Mouse (Mus musculus) liver, embryonic 15.5 days (tissue): ENCODE results near the gene Ttbk2. TPM values are rescaled to one million over a fixed set of nuclear protein-coding genes. Genes with fewer than 3 reads are reported as not detected.

Source experiments
- ATAC-seq: fragments of 200-750 bp; cut with Nextera tagmentation; 2 replicates; pipeline ENCODE4 v1.8.0; 2017; ENCODE audit warnings: moderate number of reproducible peaks, mild to moderate bottlenecking, moderate library complexity; ENCODE audit not compliant: insufficient read depth
- H3K27ac ChIP-seq: fragments of 300-500 bp; sonication (generic); replicated peaks from 2 replicates; pipeline ENCODE4 v1.5.1; 2015; ENCODE audit warnings: mild to moderate bottlenecking, inconsistent platforms
- H3K27me3 ChIP-seq: fragments of 300-500 bp; sonication (generic); 2 replicates; pipeline ENCODE4 v1.6.1; 2015; ENCODE audit warnings: mild to moderate bottlenecking, inconsistent platforms
- H3K36me3 ChIP-seq: fragments of 300-500 bp; sonication (generic); replicated peaks from 2 replicates; pipeline ENCODE4 v1.6.1; 2015; ENCODE audit warnings: moderate library complexity, mild to moderate bottlenecking, inconsistent platforms
- H3K4me1 ChIP-seq: fragments of 300-500 bp; sonication (generic); replicated peaks from 2 replicates; pipeline ENCODE4 v1.6.1; 2015; ENCODE audit warnings: inconsistent platforms
- H3K4me2 ChIP-seq: fragments of 300-500 bp; sonication (generic); 2 replicates; pipeline ENCODE4 v1.6.1; 2015; ENCODE audit warnings: moderate library complexity, mild to moderate bottlenecking, inconsistent platforms
- H3K4me3 ChIP-seq: fragments of 300-500 bp; sonication (generic); replicated peaks from 2 replicates; pipeline ENCODE4 v1.5.1; 2015; ENCODE audit warnings: mild to moderate bottlenecking, inconsistent platforms
- H3K9ac ChIP-seq: fragments of 300-500 bp; sonication (generic); 2 replicates; pipeline ENCODE4 v1.6.1; 2015; ENCODE audit warnings: moderate library complexity, mild to moderate bottlenecking, inconsistent platforms
- H3K9me3 ChIP-seq: fragments of 300-500 bp; sonication (generic); replicated peaks from 2 replicates; pipeline ENCODE4 v1.6.1; 2016; ENCODE audit warnings: inconsistent platforms
- WGBS: fragments of 180-500 bp; shearing (Covaris S2); methylation state at CpG from one replicate; pipeline ENCODE4 v1.1.7; 2015; ENCODE audit warnings: mixed read lengths; ENCODE audit not compliant: insufficient replicate concordance; 5-methylcytosine and 5-hydroxymethylcytosine counted together
- polyA plus RNA-seq: library from polyadenylated mRNA; unstranded; fragments of >200 nt; fragmentation: Nextera tagmentation; extraction: Ambion mirVana; gene quantifications from 2 replicates; pipeline ENCODE4 v1.2.1, GENCODE M21; 2015

Gene Ttbk2
- polyA plus RNA-seq, 1 experiment from 2014 or later, result 0.69 TPM

DNA sequence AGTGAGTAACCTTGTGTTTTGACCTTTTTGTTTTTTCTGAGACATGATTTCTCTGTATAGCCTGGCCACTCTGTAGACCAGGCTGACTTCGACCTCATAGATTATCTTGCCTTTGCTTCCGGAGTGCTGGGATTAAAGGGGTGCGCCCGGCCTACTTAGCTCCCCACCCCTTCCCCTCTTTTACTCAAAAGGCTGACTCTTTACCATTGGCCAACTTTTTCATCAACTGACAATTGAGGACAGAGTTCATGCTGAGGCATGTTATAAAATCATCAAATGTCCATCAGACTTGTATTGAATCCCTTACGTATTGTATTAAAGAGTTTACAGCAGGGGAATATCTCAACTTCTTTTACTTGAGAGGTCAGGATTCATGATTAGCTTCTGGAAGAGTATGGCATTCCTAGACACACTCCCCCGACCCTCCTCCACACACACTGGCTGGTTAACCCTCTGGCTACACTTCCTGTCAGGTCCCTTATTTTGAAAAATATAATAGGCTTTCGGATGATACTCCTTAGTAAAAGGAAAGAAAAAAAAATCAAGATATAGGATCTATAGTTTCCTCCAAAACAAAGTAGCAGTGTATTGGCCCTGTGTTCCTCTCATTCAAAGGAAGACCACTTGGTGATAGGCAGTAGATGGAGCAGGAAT is 118.4 kb downstream of the Ttbk2 start:
- Histone ChIP-seq H3K4me1 (peaks cover 43% of the 10 kb centered on the region), H3K4me2 (peak overlapping the region; percentile 94), H3K9ac (peak overlapping the region; percentile 12; the same call in 1 of the 2 replicates), H3K4me3 (peak overlapping the region; percentile 94), H3K27me3 (no peaks in the 10 kb centered on the region), H3K9me3 (no peaks in the 10 kb centered on the region), H3K36me3 (peaks cover 27% of the 10 kb centered on the region), H3K27ac (peak overlapping the region; percentile 95)
- ATAC-seq, result peak; percentile 16
- 23% methylated on average over 7 of the region's 7 CpGs for WGBS

DNA sequence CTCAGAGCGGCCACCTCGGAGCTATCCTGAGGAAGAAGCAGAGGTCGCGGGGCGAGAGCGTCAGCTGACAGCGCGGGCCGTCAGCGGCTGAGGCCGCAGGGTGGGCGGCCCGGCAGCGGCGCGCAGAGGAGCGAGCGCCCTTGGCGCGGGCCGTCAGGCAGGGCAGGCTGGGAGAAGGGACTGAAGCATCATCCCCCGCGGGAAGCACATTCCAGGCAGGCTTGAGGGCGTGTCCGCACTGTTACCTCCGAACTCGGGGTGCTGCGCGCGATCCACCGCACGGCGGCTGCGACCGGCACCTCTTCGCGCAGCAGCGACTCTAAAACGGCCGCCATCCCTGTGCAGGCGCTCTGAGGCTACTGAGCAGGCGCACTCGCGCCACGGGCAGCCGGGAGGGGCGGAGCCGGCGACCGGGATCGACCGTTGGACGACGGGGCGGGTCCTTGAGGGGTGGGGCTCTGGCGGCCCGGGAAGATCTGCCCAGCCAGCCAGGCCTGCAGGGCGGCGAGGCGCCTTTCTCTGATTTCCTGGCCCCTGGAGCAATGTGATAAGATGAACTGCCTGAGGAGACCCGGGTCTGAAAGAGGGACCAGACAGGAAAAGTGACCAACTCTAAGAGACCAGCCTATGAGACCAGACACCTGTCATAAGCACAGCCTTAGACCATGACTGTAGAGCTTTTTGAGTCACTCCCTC is 119.1 kb downstream of the Ttbk2 start:
- Histone ChIP-seq H3K4me1 (peaks cover 45% of the 10 kb centered on the region), H3K36me3 (peaks cover 34% of the 10 kb centered on the region)
- under 1% methylated on average over 61 of the region's 61 CpGs for WGBS

DNA sequence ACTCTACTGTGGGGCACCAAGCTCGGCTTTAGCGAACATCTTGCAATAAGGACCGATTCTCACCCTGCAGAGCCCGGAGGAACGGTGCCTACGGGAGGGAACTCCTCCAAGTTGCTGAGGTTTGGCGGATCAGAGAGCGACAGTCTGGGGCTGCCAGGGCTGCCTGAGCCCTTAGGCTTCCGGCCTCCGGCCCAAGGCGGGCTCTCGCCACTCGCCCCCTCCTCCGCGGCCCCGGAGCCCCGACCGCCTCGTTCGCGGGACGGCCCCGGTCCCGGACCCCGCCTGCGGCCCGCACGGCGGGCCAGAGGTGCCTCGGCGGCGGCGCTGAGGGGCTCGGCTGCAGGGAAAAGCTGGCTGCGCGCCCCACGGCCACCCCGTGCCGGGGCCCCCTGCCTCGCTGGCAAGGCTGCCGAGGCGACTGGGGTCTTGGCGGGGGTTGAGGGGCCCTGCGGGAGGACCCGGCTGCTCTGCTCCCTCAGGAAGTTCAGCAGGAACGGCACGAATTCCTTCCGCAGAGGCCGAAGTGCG is 119.7 kb downstream of the Ttbk2 start:
- Histone ChIP-seq H3K27ac (peak overlapping the region; percentile 95), H3K4me2 (peak overlapping the region; percentile 94), H3K36me3 (peaks cover 40% of the 10 kb centered on the region), H3K9ac (peak overlapping the region; percentile 94), H3K27me3 (no peaks in the 10 kb centered on the region), H3K9me3 (no peaks in the 10 kb centered on the region), H3K4me3 (peak overlapping the region; percentile 94), H3K4me1 (peaks cover 46% of the 10 kb centered on the region)
- peak; percentile 30 for ATAC-seq
- under 1% methylated on average over 50 of the region's 50 CpGs for WGBS

More for the DNA sequence above, 119.1 kb downstream of the Ttbk2 start:
- H3K27me3 ChIP-seq, result no peaks in the 10 kb centered on the region
- peak overlapping the region; percentile 94 for H3K9ac ChIP-seq
- peak overlapping the region; percentile 95 for H3K27ac ChIP-seq
- peak overlapping the region; percentile 94 for H3K4me3 ChIP-seq
- H3K9me3 ChIP-seq, result no peaks in the 10 kb centered on the region
- peak overlapping the region; percentile 94 for H3K4me2 ChIP-seq
- ATAC-seq, result peak; percentile 97

DNA sequence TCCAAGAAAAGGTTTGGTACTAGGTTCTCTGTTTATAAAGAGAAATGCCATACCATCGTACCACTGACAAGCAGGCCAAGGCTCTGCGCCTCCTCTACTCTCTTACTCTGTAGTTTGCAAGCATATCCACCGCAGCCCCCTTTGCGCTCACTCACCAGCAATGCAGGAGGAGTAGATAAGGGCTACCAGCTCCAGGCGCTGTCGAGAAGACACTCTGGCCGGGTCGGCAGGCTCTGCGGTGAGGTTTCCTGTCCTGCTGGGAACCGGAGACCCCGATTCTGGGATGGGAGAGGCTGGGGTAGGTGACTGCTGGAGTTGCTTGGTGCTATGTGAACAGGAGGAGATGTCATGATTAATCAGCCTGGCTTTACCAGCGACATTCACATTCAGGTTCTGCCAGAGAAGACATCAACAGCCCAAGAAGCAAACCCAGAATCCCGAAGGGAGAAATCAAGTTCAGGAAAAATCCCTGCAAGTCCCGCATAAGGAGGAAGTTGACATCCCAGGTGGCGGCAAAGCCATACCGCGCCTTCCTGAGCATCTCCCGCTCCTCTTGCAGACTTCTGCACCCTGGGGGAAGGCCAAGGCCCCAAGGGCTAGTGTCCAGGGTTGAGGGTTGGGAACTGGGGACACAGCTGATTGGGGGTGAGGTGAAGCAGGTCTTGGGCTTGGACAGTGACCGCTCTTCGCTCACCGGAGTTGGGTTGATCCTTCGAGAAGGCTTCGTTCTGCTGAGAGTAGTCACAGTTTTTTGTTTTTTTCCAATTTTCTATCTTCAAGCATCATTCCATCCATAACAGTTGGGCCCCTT is 120.4 kb downstream of the Ttbk2 start:
- H3K27me3 ChIP-seq, result no peaks in the 10 kb centered on the region
- 4% methylated on average over 23 of the region's 23 CpGs for WGBS
- peaks cover 47% of the 10 kb centered on the region for H3K36me3 ChIP-seq
- peak overlapping the region; percentile 94 for H3K4me3 ChIP-seq
- H3K9me3 ChIP-seq, result no peaks in the 10 kb centered on the region
- H3K4me2 ChIP-seq, result peak overlapping the region; percentile 94
- peak overlapping the region; percentile 94 for H3K9ac ChIP-seq
- H3K27ac ChIP-seq, result peak overlapping the region; percentile 95
- H3K4me1 ChIP-seq, result peaks cover 53% of the 10 kb centered on the region
- no peak for ATAC-seq

DNA sequence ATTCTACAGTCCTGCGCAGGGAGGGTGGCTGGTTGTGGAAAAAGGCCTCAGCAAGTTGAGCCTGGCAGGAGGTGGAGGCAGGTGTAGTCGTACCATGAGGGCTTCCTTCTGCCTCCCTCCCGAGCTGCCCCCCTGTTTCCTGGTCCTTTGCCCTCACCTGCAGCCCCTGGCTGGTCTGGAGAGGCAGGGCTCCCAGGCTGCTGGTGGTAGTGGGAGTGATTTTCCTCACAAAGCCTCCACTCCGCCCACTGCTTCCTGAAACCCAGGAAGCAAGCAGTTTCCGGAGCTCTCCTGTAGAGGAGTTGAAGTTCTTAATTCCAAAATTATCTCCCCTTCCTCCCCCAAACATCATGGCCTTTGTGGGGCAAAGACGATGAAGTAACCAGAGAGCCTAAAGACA is 126.2 kb downstream of the Ttbk2 start:
- no peaks in the 10 kb centered on the region for H3K9me3 ChIP-seq
- peaks cover 41% of the 10 kb centered on the region for H3K4me1 ChIP-seq
- no peak for ATAC-seq
- no peak overlapping the region for H3K27ac ChIP-seq
- H3K36me3 ChIP-seq, result peaks cover 98% of the 10 kb centered on the region
- no peak overlapping the region for H3K9ac ChIP-seq
- WGBS, result 65% methylated on average over 6 of the region's 6 CpGs
- H3K4me2 ChIP-seq, result no peak overlapping the region
- H3K27me3 ChIP-seq, result no peaks in the 10 kb centered on the region
- H3K4me3 ChIP-seq, result no peak overlapping the region

DNA sequence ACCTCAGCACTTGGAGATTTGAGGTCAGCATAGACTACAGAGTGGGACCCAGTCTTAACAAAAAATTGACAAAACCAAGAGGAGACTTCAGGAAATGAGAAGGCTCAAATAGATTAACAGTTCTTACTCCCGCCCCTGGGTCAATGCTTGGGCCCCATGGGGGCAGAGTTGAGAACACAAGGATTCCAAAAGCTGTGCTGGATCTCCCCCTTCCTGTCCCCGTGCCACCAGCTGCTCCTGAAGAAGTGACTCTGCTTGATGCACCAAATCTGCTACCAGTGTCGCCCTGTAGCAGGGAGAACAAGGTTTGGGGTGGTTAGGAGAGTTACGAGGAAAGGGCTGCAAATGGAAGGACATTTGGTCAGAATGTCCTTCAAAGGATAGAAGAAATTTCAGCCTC is 126.8 kb downstream of the Ttbk2 start:
- H3K4me3 ChIP-seq, result no peak overlapping the region
- no peak overlapping the region for H3K9ac ChIP-seq
- H3K9me3 ChIP-seq, result no peaks in the 10 kb centered on the region
- H3K4me1 ChIP-seq, result peaks cover 36% of the 10 kb centered on the region
- H3K27me3 ChIP-seq, result no peaks in the 10 kb centered on the region
- peak overlapping the region; percentile 46; the same call in 1 of the 2 replicates for H3K27ac ChIP-seq
- no peak; the same call in 1 of the 2 replicates for ATAC-seq
- WGBS, result 58% methylated on average over 4 of the region's 4 CpGs
- H3K36me3 ChIP-seq, result peaks cover 98% of the 10 kb centered on the region
- no peak overlapping the region for H3K4me2 ChIP-seq

DNA sequence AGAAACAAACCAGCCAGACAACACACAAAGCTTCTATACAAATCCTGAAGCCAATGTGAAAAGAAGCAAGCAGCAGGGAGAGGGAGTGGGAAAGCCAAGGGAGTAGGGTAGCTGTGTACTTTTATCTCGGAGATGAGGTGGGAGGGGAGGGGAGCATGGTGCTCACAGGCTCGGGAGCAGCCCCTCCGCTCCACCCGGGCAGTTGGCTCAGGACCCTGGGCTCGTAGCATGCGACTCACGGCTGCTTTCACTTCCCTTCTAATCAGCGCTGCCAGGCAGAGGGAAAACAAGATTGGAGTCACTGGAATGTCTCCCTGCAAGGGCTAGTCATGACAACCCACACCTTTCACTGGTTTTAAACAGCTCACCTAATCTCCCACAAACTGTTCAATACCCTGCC is 127.9 kb downstream of the Ttbk2 start:
- Histone ChIP-seq H3K9me3 (no peaks in the 10 kb centered on the region), H3K9ac (no peak overlapping the region), H3K27ac (no peak overlapping the region), H3K4me3 (no peak overlapping the region), H3K4me2 (no peak overlapping the region), H3K27me3 (no peaks in the 10 kb centered on the region), H3K36me3 (peaks cover 98% of the 10 kb centered on the region), H3K4me1 (peaks cover 25% of the 10 kb centered on the region)
- ATAC-seq, result no peak
- WGBS, result 82% methylated on average over 8 of the region's 8 CpGs

DNA sequence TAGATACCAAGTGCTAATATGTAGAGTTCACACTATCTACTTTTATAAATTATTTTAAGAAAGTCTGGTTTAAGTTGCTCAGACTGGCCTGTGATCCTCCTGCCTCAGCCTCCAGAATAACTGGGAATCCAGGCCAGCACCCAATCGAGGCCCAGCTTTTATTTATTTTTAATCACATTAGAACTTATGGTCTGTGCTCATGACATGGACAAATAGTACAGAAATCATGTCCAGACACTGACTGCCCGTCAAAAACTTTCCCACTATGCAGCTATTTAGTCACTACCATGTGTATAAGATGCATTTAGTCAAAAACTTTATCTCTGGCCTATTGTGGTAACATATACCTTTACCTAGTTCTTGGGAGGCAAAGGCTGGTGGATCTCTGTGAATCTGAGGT is 128.5 kb downstream of the Ttbk2 start:
- H3K4me3 ChIP-seq, result no peak overlapping the region
- no peak for ATAC-seq
- no peak overlapping the region for H3K4me2 ChIP-seq
- no peak overlapping the region for H3K27ac ChIP-seq
- H3K9ac ChIP-seq, result no peak overlapping the region
- H3K4me1 ChIP-seq, result peaks cover 22% of the 10 kb centered on the region
- WGBS, result 83% methylated on average over 2 of the region's 2 CpGs
- peaks cover 98% of the 10 kb centered on the region for H3K36me3 ChIP-seq
- H3K27me3 ChIP-seq, result no peaks in the 10 kb centered on the region
- H3K9me3 ChIP-seq, result no peaks in the 10 kb centered on the region

DNA sequence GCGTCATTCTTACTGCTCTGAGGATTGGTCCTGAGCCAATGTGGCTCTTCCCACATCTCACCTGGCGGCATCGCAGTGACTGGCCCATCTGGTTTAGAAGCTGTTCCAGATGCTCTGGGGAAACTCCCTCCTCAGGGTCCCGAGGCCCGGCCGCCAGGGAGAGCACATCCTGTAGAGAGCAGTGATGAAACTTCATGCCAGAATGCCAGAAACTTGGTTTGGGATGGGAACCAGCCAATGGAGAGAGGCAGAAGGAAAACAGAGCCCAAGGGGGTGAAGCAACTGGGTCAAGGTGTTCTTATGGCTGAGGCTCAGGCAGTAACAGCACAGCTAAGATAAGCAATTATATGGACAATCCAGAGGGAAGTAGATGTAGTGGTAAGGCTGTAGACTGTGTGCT is 129.6 kb downstream of the Ttbk2 start:
- Histone ChIP-seq H3K4me3 (no peak overlapping the region), H3K36me3 (peaks cover 98% of the 10 kb centered on the region), H3K9me3 (no peaks in the 10 kb centered on the region), H3K4me2 (no peak overlapping the region), H3K27ac (no peak overlapping the region), H3K27me3 (no peaks in the 10 kb centered on the region), H3K4me1 (peaks cover 21% of the 10 kb centered on the region), H3K9ac (no peak overlapping the region)
- 87% methylated on average over 6 of the region's 6 CpGs for WGBS
- ATAC-seq, result no peak

DNA sequence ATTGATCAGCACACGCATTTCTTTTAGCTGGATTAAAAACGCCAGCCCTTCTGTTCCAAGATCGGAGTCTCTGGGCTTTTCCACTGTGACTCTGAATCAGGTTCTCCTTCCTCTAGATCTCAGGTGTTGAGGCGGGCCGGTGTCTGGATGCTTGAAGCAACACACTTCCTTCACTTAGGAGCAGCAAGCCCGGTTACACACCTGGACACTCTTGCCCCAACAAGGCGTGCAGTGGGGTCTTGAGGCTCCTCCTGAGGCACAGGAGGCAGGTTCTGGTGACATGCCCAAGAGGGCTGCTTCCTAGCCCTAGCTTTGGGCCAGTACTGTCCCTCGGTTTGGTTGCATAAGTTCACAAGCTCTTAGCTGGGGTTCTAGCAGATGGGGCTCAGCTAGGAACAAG is 131.9 kb downstream of the Ttbk2 start:
- peaks cover 95% of the 10 kb centered on the region for H3K36me3 ChIP-seq
- H3K9me3 ChIP-seq, result no peaks in the 10 kb centered on the region
- no peak overlapping the region for H3K4me3 ChIP-seq
- no peak overlapping the region for H3K27ac ChIP-seq
- no peak for ATAC-seq
- no peak overlapping the region for H3K9ac ChIP-seq
- no peaks in the 10 kb centered on the region for H3K27me3 ChIP-seq
- WGBS, result 85% methylated on average over 8 of the region's 8 CpGs
- no peaks in the 10 kb centered on the region for H3K4me1 ChIP-seq
- H3K4me2 ChIP-seq, result no peak overlapping the region

DNA sequence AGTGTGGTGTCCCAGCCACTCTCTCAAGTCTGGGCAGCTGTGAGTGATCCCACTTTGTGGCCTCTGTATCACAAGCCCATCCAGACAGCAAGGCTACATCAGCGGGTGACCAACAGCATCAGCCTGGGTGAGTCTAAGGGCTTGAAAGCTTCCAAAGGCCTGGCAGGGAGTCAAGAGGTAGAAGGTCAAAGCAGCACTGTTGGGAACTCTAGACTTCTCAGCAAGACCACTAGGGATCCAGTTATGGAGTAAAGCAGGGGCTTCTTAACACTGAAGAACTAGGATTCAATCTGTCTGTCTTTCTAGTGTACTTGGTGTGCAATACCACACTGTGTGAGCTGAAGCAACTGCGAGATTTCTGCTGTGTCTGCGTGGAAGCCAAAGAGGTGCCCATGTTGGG is 137.0 kb downstream of the Ttbk2 start:
- Histone ChIP-seq H3K4me3 (no peak overlapping the region), H3K27ac (no peak overlapping the region), H3K36me3 (peaks cover 60% of the 10 kb centered on the region), H3K27me3 (no peaks in the 10 kb centered on the region), H3K4me1 (peaks cover 10% of the 10 kb centered on the region; the same call in 1 of the 2 replicates), H3K4me2 (no peak overlapping the region), H3K9me3 (no peaks in the 10 kb centered on the region), H3K9ac (no peak overlapping the region)
- WGBS, result 91% methylated on average over 3 of the region's 3 CpGs
- no peak for ATAC-seq
